Comparison of ENCODE assay signal across 18 mouse cellular contexts in genomic region chr13:63382206-63382605, GRCm38 (mm10).
DNase-seq lines count a peak whose midpoint lies in the region; ATAC-seq and TF ChIP-seq lines count a peak whose summit lies in the region.
"Had no signal": no experiment of that assay in that cellular context is flagged by ENCODE, and none has a peak within 500 bp of the region (broad histone marks: within the 10 kb centered on the region; RNA-seq: fewer than 3 reads in every experiment).

No protein-coding gene starts in this region.

- no peak for TF ChIP-seq POLR2A in lung, adult 2 months (IDR thresholded peaks at IDR 0.05; ENCODE audit: borderline replicate concordance, extremely low read depth, low read depth, low read length)

- H3K27ac ChIP-seq in lung, embryonic 16.5 days (ENCODE audit: low read length) = no peak overlapping the region
- no peak overlapping the region for H3K27ac ChIP-seq in midbrain, embryonic 10.5 days (replicated peaks)
- no peak overlapping the region for H3K27ac ChIP-seq in midbrain, embryonic 11.5 days (ENCODE audit: low read depth, low read length)
- H3K27ac ChIP-seq: forebrain, embryonic 13.5 days; heart, embryonic 10.5 days; hindbrain, embryonic 13.5 days; hindbrain, postnatal 0 days had no signal

- WGBS in lung, embryonic 16.5 days = 58% methylated on average over 2 of the region's 2 CpGs
- WGBS in lung, adult 2 months = 68% methylated on average over 2 of the region's 2 CpGs
- 79% methylated on average over 2 of the region's 2 CpGs for WGBS in midbrain, embryonic 10.5 days
- 71% methylated on average over 2 of the region's 2 CpGs for WGBS in midbrain, embryonic 11.5 days

- DNase-seq in lung, adult 2 months = no peak
- peak; percentile 28 for DNase-seq in fat pad, adult 2 months (ENCODE audit: extremely low read depth, low read depth, low spot score)
- no peak for DNase-seq in midbrain, embryonic 10.5 days (ENCODE audit: low spot score)
- no peak for DNase-seq in midbrain, embryonic 11.5 days (ENCODE audit: low spot score, missing footprints)
- DNase-seq: adrenal gland, adult 2 months; adrenal gland, postnatal 25 days; cerebellum, adult 2 months; cerebellum, postnatal 10 days; forebrain, postnatal 0 days; gastrocnemius, postnatal 14 days; heart, adult 18-20 months; heart, postnatal 10 days had no signal

- H3K4me1 ChIP-seq in lung, embryonic 16.5 days (replicated peaks; ENCODE audit: control insufficient read depth, insufficient read depth, low read length) = no peaks in the 10 kb centered on the region
- no peaks in the 10 kb centered on the region for H3K4me1 ChIP-seq in lung, adult 2 months (ENCODE audit: control insufficient read depth, insufficient read depth, low read length)
- no peaks in the 10 kb centered on the region for H3K4me1 ChIP-seq in midbrain, embryonic 10.5 days
- H3K4me1 ChIP-seq in midbrain, embryonic 11.5 days (ENCODE audit: control insufficient read depth, insufficient read depth, low read length) = no peaks in the 10 kb centered on the region
- H3K4me1 ChIP-seq: forebrain, embryonic 13.5 days; heart, embryonic 10.5 days; hindbrain, embryonic 13.5 days had no signal

- no peak overlapping the region for H3K4me3 ChIP-seq in lung, embryonic 16.5 days (ENCODE audit: low read length)
- no peak overlapping the region for H3K4me3 ChIP-seq in lung, adult 2 months (replicated peaks; ENCODE audit: extremely low read depth, low read depth, low read length)
- no peak overlapping the region for H3K4me3 ChIP-seq in midbrain, embryonic 10.5 days
- no peak overlapping the region for H3K4me3 ChIP-seq in midbrain, embryonic 11.5 days (ENCODE audit: low read depth, low read length)
- H3K4me3 ChIP-seq: forebrain, embryonic 13.5 days; heart, embryonic 10.5 days; hindbrain, embryonic 13.5 days had no signal

- no peaks in the 10 kb centered on the region; the same call in 1 of the 2 replicates for H3K36me3 ChIP-seq in lung, embryonic 16.5 days (ENCODE audit: control insufficient read depth, insufficient read depth, low read length)
- 0 out of 2 replicates have a peak, but pooled peaks cover 5% of the 10 kb centered on the region for H3K36me3 ChIP-seq in midbrain, embryonic 10.5 days
- H3K36me3 ChIP-seq in midbrain, embryonic 11.5 days (ENCODE audit: control insufficient read depth, insufficient read depth, low read length) = no peaks in the 10 kb centered on the region

- peak; percentile 59; the same call in 1 of the 2 replicates for ATAC-seq in lung, embryonic 16.5 days (ENCODE audit: low read depth)
- ATAC-seq in granulocyte monocyte progenitor cell, adult 5-6 weeks (replicated peaks; ENCODE audit: poor library complexity, severe bottlenecking) = peak; percentile 71
- no peak for ATAC-seq in midbrain, embryonic 11.5 days (ENCODE audit: low FRiP score)
- ATAC-seq: forebrain, embryonic 13.5 days; forebrain, postnatal 0 days; hindbrain, postnatal 0 days had no signal

- no peaks in the 10 kb centered on the region for H3K9me3 ChIP-seq in lung, embryonic 16.5 days (ENCODE audit: control insufficient read depth, low read length)
- no peaks in the 10 kb centered on the region for H3K9me3 ChIP-seq in midbrain, embryonic 10.5 days (replicated peaks)
- H3K9me3 ChIP-seq in midbrain, embryonic 11.5 days (ENCODE audit: control insufficient read depth, low read length) = no peaks in the 10 kb centered on the region
- H3K9me3 ChIP-seq: forebrain, embryonic 13.5 days; heart, embryonic 10.5 days; hindbrain, embryonic 13.5 days had no signal

- no peak overlapping the region for H3K9ac ChIP-seq in lung, embryonic 16.5 days (ENCODE audit: low read length)
- H3K9ac ChIP-seq in midbrain, embryonic 11.5 days (ENCODE audit: low read length) = no peak overlapping the region
- H3K9ac ChIP-seq: forebrain, embryonic 13.5 days; forebrain, postnatal 0 days; hindbrain, embryonic 13.5 days had no signal

- H3K4me2 ChIP-seq in lung, embryonic 16.5 days (ENCODE audit: low read depth, low read length) = no peak overlapping the region
- no peak overlapping the region for H3K4me2 ChIP-seq in midbrain, embryonic 11.5 days
- H3K4me2 ChIP-seq: forebrain, embryonic 13.5 days; hindbrain, embryonic 13.5 days had no signal

- H3K27me3 ChIP-seq in lung, embryonic 16.5 days (ENCODE audit: control insufficient read depth, insufficient read depth, low read depth, low read length) = no peaks in the 10 kb centered on the region
- no peaks in the 10 kb centered on the region for H3K27me3 ChIP-seq in midbrain, embryonic 10.5 days (ENCODE audit: low read depth, poor library complexity, severe bottlenecking)
- H3K27me3 ChIP-seq in midbrain, embryonic 11.5 days (ENCODE audit: control insufficient read depth, insufficient read depth, low read length) = no peaks in the 10 kb centered on the region
- H3K27me3 ChIP-seq: forebrain, embryonic 13.5 days; hindbrain, embryonic 13.5 days had no signal

- TF ChIP-seq CTCF in lung, adult 2 months (IDR thresholded peaks at IDR 0.05; ENCODE audit: insufficient read depth, low read length) = no peak
